Mouse (Mus musculus): ENCODE results near the gene Slxl1.
"Not testable (repeated sequence)": the region's sequence is repeated elsewhere in the genome, so short reads cannot be mapped to it uniquely, and the experiment has no call there.

Slxl1 gene

GRCm38 (mm10) chrX:55226576-55226975 lies at the start of gene Slxl1:
Slxl1 (plus strand) TSS chrX:55226876.
- in situ Hi-C loops (cut with MboI; ENCODE audit: low sequenced_read_pairs), result not testable (repeated sequence)
